Mouse (Mus musculus): ENCODE results near the gene Celsr1.

DNA sequence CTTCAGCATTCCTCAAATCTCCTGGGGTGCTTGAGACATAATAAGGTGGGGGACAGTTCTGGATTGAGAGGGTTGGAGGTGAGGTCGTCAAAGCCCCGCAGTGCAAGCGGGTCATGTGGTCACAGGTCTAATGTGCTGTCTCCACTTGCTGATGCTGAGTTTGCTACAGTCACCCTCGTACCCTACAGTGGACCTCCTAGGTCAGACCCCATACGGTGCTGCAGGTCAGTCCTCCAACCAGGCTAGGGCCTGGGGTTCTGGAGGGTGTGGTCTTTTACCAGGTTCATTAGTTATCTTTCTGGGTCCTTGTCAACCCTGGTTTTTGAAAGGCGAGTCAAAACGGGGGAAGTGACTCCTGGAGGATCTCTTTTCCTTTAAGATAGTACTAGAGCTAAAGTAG lies 24.3 kb upstream of the Celsr1 start:
- no peak for TF ChIP-seq CTCF (IDR thresholded peaks at IDR 0.05; ENCODE audit: low read depth, low read length)
- TF ChIP-seq GATA1 (IDR thresholded peaks at IDR 0.05; ENCODE audit: borderline replicate concordance, low read length): no peak
- TF ChIP-seq TAL1 (conservative IDR thresholded peaks at IDR 0.05; ENCODE audit: low read depth, low read length): no peak
